Mouse (Mus musculus) macrophage (primary cell): ENCODE results near the gene Grm6. TPM values are rescaled to one million over a fixed set of nuclear protein-coding genes. Genes with fewer than 3 reads are reported as not detected.

Experiments
- H3K27ac ChIP-seq: fragments of 350-480 bp; formaldehyde crosslinking; 2 replicates; pipeline ENCODE4 v1.9.0; 2021
- H3K36me3 ChIP-seq: fragments of 350-480 bp; formaldehyde crosslinking; 2 replicates; pipeline ENCODE4 v1.9.0; 2021; ENCODE audit errors: inconsistent target
- H3K4me3 ChIP-seq: fragments of 350-480 bp; formaldehyde crosslinking; 2 replicates; pipeline ENCODE4 v1.9.0; 2021; ENCODE audit errors: inconsistent target
- H3K79me2 ChIP-seq: fragments of 350-480 bp; formaldehyde crosslinking; 2 replicates; pipeline ENCODE4 v1.9.0; 2021; ENCODE audit errors: inconsistent target
- WGBS: methylation state at CpG from one replicate; pipeline ENCODE4 v1.1.7; 2026; ENCODE audit warnings: inconsistent platforms; ENCODE audit not compliant: missing documents; 5-methylcytosine and 5-hydroxymethylcytosine counted together
- polyA plus RNA-seq: library from polyadenylated mRNA; stranded (reverse); fragments of 250-400 nt; gene quantifications from 3 replicates; pipeline ENCODE4 v1.2.4, GENCODE M21; 2018; ENCODE audit warnings: inconsistent platforms
- total RNA-seq, 78 experiments: library from RNA; depleted of rRNA; stranded (reverse); fragments of 250-400 nt; gene quantifications; 1 replicate in 9 of 78; 2 replicates in 24 of 78; 3 replicates in 43 of 78; 4 replicates in 2 of 78; pipeline ENCODE4 v1.2.4; 2018; ENCODE audit warnings: inconsistent platforms in 56 of 78

Gene Grm6
- not detected for total RNA-seq (2018; cell fraction: chromatin; rRNA removed)
- total RNA-seq (2018; cell fraction: cytosol; rRNA removed): not detected
- total RNA-seq (2018; cell fraction: nucleus; rRNA removed): not detected
- polyA plus RNA-seq: not detected in 3 replicates

GRCm38 (mm10) chr11:50850177-50850735 is at the start of gene Grm6:
Gene Grm6, plus strand, starts transcription at chr11:50850685.
- Histone ChIP-seq H3K4me3 (no peak within 1 kb of the TSS), H3K79me2 (no peaks in the 10 kb centered on the region), H3K27ac (no peak within 1 kb of the TSS), H3K36me3 (no peaks in the 10 kb centered on the region)
- 0% methylated on average over 11 of the region's 11 CpGs for WGBS

GRCm38 (mm10) chr11:50814233-50814632 is 36.3 kb upstream of the Grm6 start:
- no peak overlapping the region for H3K4me3 ChIP-seq
- no peak overlapping the region for H3K27ac ChIP-seq
- no peaks in the 10 kb centered on the region for H3K36me3 ChIP-seq
- WGBS: 98% methylated on average over 4 of the region's 4 CpGs
- H3K79me2 ChIP-seq: no peaks in the 10 kb centered on the region

- Histone ChIP-seq H3K4me3 (no peak overlapping the region), H3K36me3 (no peaks in the 10 kb centered on the region), H3K79me2 (no peaks in the 10 kb centered on the region), H3K27ac (no peak overlapping the region)
- WGBS: 95% methylated on average over 2 of the region's 2 CpGs
Observed at GRCm38 (mm10) chr11:50826214-50826613, 24.3 kb upstream of the Grm6 start.

- no peaks in the 10 kb centered on the region for H3K36me3 ChIP-seq
- H3K79me2 ChIP-seq: no peaks in the 10 kb centered on the region
- H3K4me3 ChIP-seq: peak within 1 kb of the TSS; percentile 44
- H3K27ac ChIP-seq: no peak within 1 kb of the TSS
- WGBS: 4% methylated on average over 40 of the region's 45 CpGs
Observed at GRCm38 (mm10) chr11:50827010-50827953, 23.2 kb upstream of the Grm6 start, which contains the start of gene Zfp354c. Gene Zfp354c, minus strand, starts transcription at chr11:50827724.

- 51% methylated on average over 4 of the region's 4 CpGs for WGBS
- no peak overlapping the region for H3K27ac ChIP-seq
- H3K79me2 ChIP-seq: no peaks in the 10 kb centered on the region
- H3K4me3 ChIP-seq: no peak overlapping the region
- H3K36me3 ChIP-seq: no peaks in the 10 kb centered on the region
Observed at GRCm38 (mm10) chr11:50835727-50836126, 14.8 kb upstream of the Grm6 start.

- H3K4me3 ChIP-seq: no peak within 1 kb of the TSS
- no peaks in the 10 kb centered on the region for H3K79me2 ChIP-seq
- WGBS: 32% methylated on average over 22 of the region's 22 CpGs
- no peak within 1 kb of the TSS for H3K27ac ChIP-seq
- no peaks in the 10 kb centered on the region for H3K36me3 ChIP-seq
Observed at GRCm38 (mm10) chr11:50841023-50841735, 9.3 kb upstream of the Grm6 start, which contains the start of gene Zfp879. Gene Zfp879, minus strand, starts transcription at chr11:50841552.

GRCm38 (mm10) chr11:50845951-50846350 is 4.5 kb upstream of the Grm6 start:
- Histone ChIP-seq H3K36me3 (no peaks in the 10 kb centered on the region), H3K27ac (no peak overlapping the region), H3K79me2 (no peaks in the 10 kb centered on the region), H3K4me3 (no peak overlapping the region)
- 74% methylated on average over 3 of the region's 3 CpGs for WGBS

- H3K27ac ChIP-seq: no peak overlapping the region
- no peak overlapping the region for H3K4me3 ChIP-seq
- H3K36me3 ChIP-seq: no peaks in the 10 kb centered on the region
- no peaks in the 10 kb centered on the region for H3K79me2 ChIP-seq
- WGBS: 97% methylated on average over 5 of the region's 5 CpGs
Observed at GRCm38 (mm10) chr11:50847047-50847446, 3.4 kb upstream of the Grm6 start.

GRCm38 (mm10) chr11:50848520-50849137 is 1.9 kb upstream of the Grm6 start:
- no peak overlapping the region for H3K27ac ChIP-seq
- H3K79me2 ChIP-seq: no peaks in the 10 kb centered on the region
- 46% methylated on average over 3 of the region's 3 CpGs for WGBS
- H3K4me3 ChIP-seq: no peak overlapping the region
- H3K36me3 ChIP-seq: no peaks in the 10 kb centered on the region

- H3K79me2 ChIP-seq: no peaks in the 10 kb centered on the region
- H3K36me3 ChIP-seq: no peaks in the 10 kb centered on the region
- no peak overlapping the region for H3K27ac ChIP-seq
- no peak overlapping the region for H3K4me3 ChIP-seq
- 1% methylated on average over 10 of the region's 10 CpGs for WGBS
Observed at GRCm38 (mm10) chr11:50849310-50849709, 1.2 kb upstream of the Grm6 start.

- 1% methylated on average over 71 of the region's 72 CpGs for WGBS
- H3K27ac ChIP-seq: no peak overlapping the region
- no peaks in the 10 kb centered on the region for H3K79me2 ChIP-seq
- no peaks in the 10 kb centered on the region for H3K36me3 ChIP-seq
- no peak overlapping the region for H3K4me3 ChIP-seq
Observed at GRCm38 (mm10) chr11:50850989-50851601, 610 bp downstream of the Grm6 start.

- Histone ChIP-seq H3K36me3 (no peaks in the 10 kb centered on the region), H3K27ac (no peak overlapping the region), H3K79me2 (no peaks in the 10 kb centered on the region), H3K4me3 (no peak overlapping the region)
- 94% methylated on average over 3 of the region's 3 CpGs for WGBS
Observed at GRCm38 (mm10) chr11:50878641-50879040, 28.2 kb downstream of the Grm6 start.

- H3K4me3 ChIP-seq: no peak overlapping the region
- no peaks in the 10 kb centered on the region for H3K36me3 ChIP-seq
- H3K27ac ChIP-seq: no peak overlapping the region
- no peaks in the 10 kb centered on the region for H3K79me2 ChIP-seq
- WGBS: 62% methylated on average over 3 of the region's 3 CpGs
Observed at GRCm38 (mm10) chr11:50883756-50884155, 33.3 kb downstream of the Grm6 start.
